Mouse (Mus musculus) retina, embryonic 14.5 days (tissue): ENCODE data around the gene Wdr54.
A peak's percentile ranks its signal among the peaks of the same experiment; 100 is the strongest.

ENCODE experiments used
- DNase-seq: peaks from one replicate; pipeline ENCODE4 v3.0.0-alpha.2; 2015; ENCODE audit warnings: low spot score

Gene Wdr54

DNA sequence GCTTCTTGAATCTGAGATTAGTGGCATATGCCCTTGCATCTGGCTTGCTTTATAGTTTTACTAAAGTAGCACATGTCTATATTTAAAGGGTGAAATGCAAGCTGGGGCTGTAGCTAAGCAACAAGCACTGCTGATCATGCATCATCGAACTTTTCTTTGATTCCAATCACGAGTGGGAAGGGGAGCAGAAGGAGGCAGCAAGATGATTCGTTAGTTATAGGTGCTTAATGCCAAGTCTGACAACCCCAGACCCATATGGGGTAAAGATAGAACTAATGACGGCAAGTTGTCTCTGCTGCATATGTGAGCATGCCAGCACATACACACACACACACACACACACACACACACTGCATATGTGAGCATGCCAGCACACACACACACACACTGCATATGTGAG lies 52.0 kb downstream of the Wdr54 start:
- no peak for DNase-seq

DNA sequence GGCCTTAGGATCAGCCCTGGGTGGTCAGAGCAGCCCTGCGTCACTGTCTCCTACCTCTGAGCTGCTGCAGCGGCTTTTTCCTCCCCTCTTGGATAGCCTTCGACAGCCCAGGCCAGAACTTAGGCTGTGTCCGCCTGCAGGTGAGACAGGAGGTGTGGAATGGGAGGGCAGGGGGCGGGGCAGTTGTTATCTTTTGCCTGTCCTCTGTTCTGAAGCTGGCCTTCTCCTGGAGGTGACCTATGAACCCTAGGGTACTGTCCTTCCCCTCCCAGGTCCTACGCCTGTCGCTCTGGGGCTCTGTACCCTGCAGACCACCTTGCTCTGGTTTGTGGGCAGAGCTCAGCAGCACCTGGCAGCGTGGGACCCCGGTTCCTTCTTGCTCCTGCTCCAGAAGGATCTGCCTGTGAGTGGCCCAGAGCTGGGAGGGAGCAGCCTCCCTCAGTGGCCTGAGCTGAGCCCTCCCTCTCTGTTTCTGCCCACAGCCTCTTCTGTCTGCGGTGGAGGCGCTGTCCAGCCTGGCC lies 53.0 kb downstream of the Wdr54 start:
- no peak for DNase-seq

DNA sequence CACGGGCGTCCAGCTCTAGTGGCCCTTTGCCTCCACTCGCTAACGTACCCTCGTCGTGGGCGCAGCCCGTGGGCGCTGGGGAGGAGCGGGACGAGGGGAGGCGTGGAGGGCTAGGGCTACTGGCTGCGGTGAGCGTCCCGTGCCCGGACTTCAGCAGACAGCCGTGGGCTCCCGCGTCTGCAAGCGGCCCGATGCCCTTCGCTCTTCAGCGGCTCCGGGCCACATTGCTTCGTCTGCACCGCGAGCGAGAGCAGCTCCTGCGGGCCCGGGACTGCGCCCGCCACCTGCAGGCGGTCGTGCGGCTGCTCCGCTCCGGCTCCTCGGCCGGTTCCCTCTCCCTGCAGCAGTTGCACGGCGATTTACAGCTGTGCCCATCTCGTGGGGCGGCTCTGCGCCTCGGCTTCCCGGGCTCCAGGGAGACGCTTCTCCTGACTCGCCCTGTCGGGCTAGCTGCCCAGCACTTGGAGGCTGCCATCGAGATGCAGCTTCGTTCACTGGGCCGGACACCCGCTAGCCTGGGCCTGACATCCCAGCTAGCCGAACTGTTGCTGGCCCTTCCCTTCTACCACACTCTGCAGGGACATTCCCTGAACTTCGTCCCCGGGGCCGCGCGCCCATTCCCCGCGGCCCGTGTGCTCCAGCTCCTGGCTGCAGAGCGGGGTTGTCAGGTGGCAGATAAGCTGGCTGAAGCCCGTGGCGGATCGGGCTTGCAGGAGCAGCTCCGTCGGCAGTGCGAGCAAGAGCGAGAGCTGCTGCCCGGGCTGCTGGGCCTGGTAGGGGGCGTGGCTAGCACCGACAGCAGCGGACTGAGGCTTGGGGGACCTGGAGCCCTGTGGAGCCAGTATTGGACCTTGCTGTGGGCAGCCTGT lies 54.3 kb downstream of the Wdr54 start:
- peak; percentile 74 for DNase-seq

DNA sequence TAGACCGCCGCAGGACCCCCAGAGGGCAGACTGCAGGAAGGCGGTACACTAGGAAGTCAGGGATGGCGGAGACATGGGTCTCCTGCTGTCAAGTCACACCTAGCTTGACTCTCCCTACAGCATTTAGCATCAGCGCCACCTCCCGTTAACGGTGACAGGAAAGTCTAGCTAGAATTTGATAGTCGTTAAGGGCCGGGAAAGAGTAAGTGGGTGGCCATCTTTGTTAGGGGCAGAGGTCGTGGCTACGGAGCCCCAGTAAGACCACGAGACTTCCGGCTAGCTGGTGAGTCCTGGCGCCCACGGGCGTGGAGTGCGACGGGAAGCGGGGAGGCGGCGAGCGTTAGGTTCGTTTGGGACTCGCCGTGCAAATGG lies 54.9 kb downstream of the Wdr54 start, which contains the start of the genes Ccdc142 and Gm42688:
Gene Ccdc142 (plus strand): TSS at position 286 of the 372 bp plus-strand sequence.
Gene Gm42688 (plus strand): TSS at position 302 of the 372 bp plus-strand sequence.
- DNase-seq, result peak; percentile 88
